Comparison of ENCODE assay signal across 9 mouse cellular contexts in the genomic region with DNA sequence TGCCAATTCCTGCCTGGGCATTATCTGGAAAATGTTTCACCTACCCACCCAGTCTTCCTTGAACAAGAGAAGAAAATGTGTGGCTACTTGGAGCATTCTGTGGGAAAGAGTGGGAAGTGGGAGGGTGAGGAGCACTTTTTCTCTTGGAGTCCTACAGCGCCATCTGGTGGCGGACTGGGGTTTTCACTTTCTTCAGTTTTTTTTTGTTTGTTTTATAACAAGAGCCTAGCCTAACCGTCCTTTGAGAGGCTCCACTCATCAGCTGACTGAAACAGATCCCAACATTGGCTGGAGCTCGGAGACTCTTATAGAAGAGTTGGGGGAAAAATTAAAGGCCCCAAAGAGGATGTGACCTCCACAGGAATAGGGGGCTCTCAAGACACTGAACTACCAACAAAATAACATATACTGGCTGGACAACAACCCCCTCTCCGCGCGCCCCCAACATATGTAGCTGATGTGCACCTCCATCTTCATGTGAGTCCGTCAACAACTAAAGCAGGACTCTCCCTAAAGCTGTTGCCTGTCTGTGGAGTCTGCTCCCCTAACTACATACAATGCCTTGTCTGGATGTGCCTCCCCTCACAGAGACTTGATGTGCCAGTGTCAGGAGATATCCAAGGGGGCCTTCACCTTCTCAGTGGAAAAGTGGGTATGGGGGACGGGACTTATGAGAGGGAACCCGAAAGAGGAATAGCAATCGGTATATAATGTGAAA. TPM values are rescaled to one million over a fixed set of nuclear protein-coding genes. Genes with fewer than 3 reads are reported as not detected.
DNase-seq lines count a peak whose midpoint lies in the region; ATAC-seq and TF ChIP-seq lines count a peak whose summit lies in the region.
"Had no signal": no experiment of that assay in that cellular context is flagged by ENCODE, and none has a peak within 500 bp of the region (broad histone marks: within the 10 kb centered on the region; RNA-seq: fewer than 3 reads in every experiment).

No protein-coding gene starts in this region.

- 46% methylated on average over 11 of the region's 11 CpGs for WGBS in bone marrow, adult 2 months
- WGBS in embryonic facial prominence, embryonic 14.5 days: 53% methylated on average over 11 of the region's 11 CpGs

- H3K4me2 ChIP-seq in embryonic facial prominence, embryonic 14.5 days (ENCODE audit: low read depth, low read length): no peak overlapping the region; the same call in 1 of the 2 replicates
- H3K4me2 ChIP-seq: heart, embryonic 15.5 days had no signal

- no peaks in the 10 kb centered on the region for H3K9me3 ChIP-seq in embryonic facial prominence, embryonic 14.5 days (ENCODE audit: control insufficient read depth, low read length)
- H3K9me3 ChIP-seq: heart, embryonic 15.5 days had no signal

- intact Hi-C loops in heart, postnatal 14 days (cut with DNase I): loop anchor here (1.0 to 10.0 kb wide), 2 partner anchors 80 to 114 kb away; no protein-coding TSS in a partner anchor

- H3K27me3 ChIP-seq in embryonic facial prominence, embryonic 14.5 days (replicated peaks; ENCODE audit: control insufficient read depth, insufficient read depth, low read length): no peaks in the 10 kb centered on the region
- H3K27me3 ChIP-seq: heart, embryonic 15.5 days had no signal

- no peak overlapping the region for H3K27ac ChIP-seq in bone marrow, adult 2 months (ENCODE audit: control insufficient read depth, insufficient read depth, low read depth, low read length, poor library complexity)
- H3K27ac ChIP-seq in embryonic facial prominence, embryonic 14.5 days (replicated peaks; ENCODE audit: low read depth, low read length): no peak overlapping the region
- H3K27ac ChIP-seq: heart, embryonic 15.5 days had no signal

- H3K36me3 ChIP-seq in embryonic facial prominence, embryonic 14.5 days (ENCODE audit: control insufficient read depth, insufficient read depth, low read length): no peaks in the 10 kb centered on the region
- H3K36me3 ChIP-seq: heart, embryonic 15.5 days had no signal

- peak; percentile 53; the same call in 1 of the 2 replicates for TF ChIP-seq CTCF in bone marrow, adult 2 months (IDR thresholded peaks at IDR 0.05; ENCODE audit: control insufficient read depth, insufficient read depth, low read length)

- no peak overlapping the region for H3K9ac ChIP-seq in embryonic facial prominence, embryonic 14.5 days (ENCODE audit: low read depth, low read length)
- H3K9ac ChIP-seq: heart, embryonic 15.5 days had no signal

- H3K4me3 ChIP-seq in bone marrow, adult 2 months (replicated peaks; ENCODE audit: control insufficient read depth, low read depth, low read length): no peak overlapping the region
- no peak overlapping the region for H3K4me3 ChIP-seq in embryonic facial prominence, embryonic 14.5 days (ENCODE audit: low read depth, low read length)
- H3K4me3 ChIP-seq: heart, embryonic 15.5 days had no signal

- H3K4me1 ChIP-seq in bone marrow, adult 2 months (ENCODE audit: control insufficient read depth, insufficient read depth, low read length): no peaks in the 10 kb centered on the region; the same call in 1 of the 2 replicates
- no peaks in the 10 kb centered on the region for H3K4me1 ChIP-seq in embryonic facial prominence, embryonic 14.5 days (ENCODE audit: control insufficient read depth, insufficient read depth, low read length)
- H3K4me1 ChIP-seq: heart, embryonic 15.5 days had no signal

- ATAC-seq in embryonic facial prominence, embryonic 14.5 days (ENCODE audit: low read depth): peak; percentile 33; the same call in 1 of the 2 replicates

- TF ChIP-seq POLR2A in bone marrow, adult 2 months (IDR thresholded peaks at IDR 0.05; ENCODE audit: borderline replicate concordance, control insufficient read depth, low read depth, low read length): no peak

- DNase-seq in ES-CJ7 (ENCODE audit: low read depth, low spot score): peak; percentile 55
- peak; percentile 74 for DNase-seq in embryonic facial prominence, embryonic 14.5 days (ENCODE audit: low spot score)
- DNase-seq in heart, postnatal 14 days: peak; percentile 64 to 71
- peak; percentile 67 to 80 for DNase-seq in layer of hippocampus, adult 8-10 months (ENCODE audit: low spot score in 2 of 2)
- peak; percentile 77 for DNase-seq in lung, postnatal 10 days
- peak; percentile 66 for DNase-seq in retina, postnatal 7 days (ENCODE audit: low read depth, low spot score)
- peak; percentile 42 to 71 for DNase-seq in urinary bladder, postnatal 4 days (ENCODE audit: low spot score in 2 of 2)

RNA-seq across cellular contexts. Expression of gene Kcne1l, which starts 8.4 kb away (rescaled TPM):
- not detected in 2 replicates for polyA plus RNA-seq in bone marrow, adult 2 months (2011; ENCODE audit: insufficient read depth, insufficient read length, low replicate concordance, missing spikeins)
- 46.8 and 54.3 TPM in 2 replicates for polyA plus RNA-seq in embryonic facial prominence, embryonic 14.5 days (2014; fragmentation: Nextera tagmentation; extraction: Ambion mirVana)
- under 1 TPM; 0.36 to 0.98 TPM for total RNA-seq in heart, postnatal 14 days (2021)
- total RNA-seq in layer of hippocampus, adult 8-10 months (2022): 1 to 10 TPM; 2.5 to 6.6 (median 4.5) TPM
